ENCODE assay signal across 16 mouse cellular contexts in genomic region chr10:69698699-69699098, GRCm38 (mm10).
"Had no signal": no experiment of that assay in that cellular context is flagged by ENCODE, and none has a peak within 500 bp of the region (broad histone marks: within the 10 kb centered on the region; RNA-seq: fewer than 3 reads in every experiment).

No protein-coding gene starts in this region.

- ATAC-seq: hindbrain, postnatal 0 days; intestine, embryonic 16.5 days; liver, embryonic 12.5 days had no signal

- DNase-seq: gastrocnemius, postnatal 14 days; gastrocnemius, postnatal 36 days; heart, adult 18-20 months; heart, postnatal 10 days; heart, postnatal 36 days; kidney, adult 11 months; kidney, adult 2 months; kidney, adult 9 months; kidney, postnatal 14 days; kidney, postnatal 36 days; layer of hippocampus, adult 9-11 months; layer of hippocampus, postnatal 36 days; left cerebral cortex, postnatal 4 days had no signal
